Mouse (Mus musculus) stomach, postnatal 0 days (tissue): ENCODE data around the gene Zfp385b. TPM values are rescaled to one million over a fixed set of nuclear protein-coding genes. Genes with fewer than 3 reads are reported as not detected.
A peak's percentile ranks its signal among the peaks of the same experiment; 100 is the strongest.

Experiments
- ATAC-seq: fragments of 200-750 bp; cut with Nextera tagmentation; 2 replicates; pipeline ENCODE4 v1.8.0; 2017; ENCODE audit not compliant: low FRiP score, low TSS enrichment
- DNase-seq: peaks from one replicate; pipeline ENCODE4 v3.0.0-alpha.2; 2016; ENCODE audit warnings: low spot score
- H3K27ac ChIP-seq: fragments of 300-500 bp; sonication (generic); replicated peaks from 2 replicates; pipeline ENCODE4 v1.5.1; 2014; ENCODE audit warnings: mild to moderate bottlenecking, control low read depth
- H3K27me3 ChIP-seq: fragments of 300-500 bp; sonication (generic); 2 replicates; pipeline ENCODE4 v1.6.1; 2014; ENCODE audit warnings: low read length; ENCODE audit not compliant: control insufficient read depth, insufficient read depth
- H3K36me3 ChIP-seq: fragments of 300-500 bp; sonication (generic); 2 replicates; pipeline ENCODE4 v1.6.1; 2014; ENCODE audit warnings: low read length, mixed read lengths; ENCODE audit not compliant: control insufficient read depth, insufficient read depth
- H3K4me1 ChIP-seq: fragments of 300-500 bp; sonication (generic); replicated peaks from 2 replicates; pipeline ENCODE4 v1.6.1; 2014; ENCODE audit warnings: antibody characterized with exemption; ENCODE audit not compliant: control insufficient read depth, insufficient read depth
- H3K4me2 ChIP-seq: fragments of 300-500 bp; sonication (generic); replicated peaks from 2 replicates; pipeline ENCODE4 v1.6.1; 2014; ENCODE audit warnings: low read depth, mild to moderate bottlenecking, control low read depth, moderate library complexity
- H3K4me3 ChIP-seq: fragments of 300-500 bp; sonication (generic); 2 replicates; pipeline ENCODE4 v1.5.1; 2014; ENCODE audit warnings: low read depth, low read length, control low read depth
- H3K9ac ChIP-seq: fragments of 300-500 bp; sonication (generic); 2 replicates; pipeline ENCODE4 v1.6.1; 2014; ENCODE audit warnings: mild to moderate bottlenecking, low read length, control low read depth, mixed read lengths
- H3K9me3 ChIP-seq: fragments of 300-500 bp; sonication (generic); 2 replicates; pipeline ENCODE4 v1.6.1; 2016; ENCODE audit warnings: low read length; ENCODE audit not compliant: control insufficient read depth
- CTCF ChIP-seq: IDR thresholded peaks from 2 replicates; pipeline ENCODE4 v1.5.1; 2016; ENCODE audit warnings: antibody characterized with exemption, low read depth, mild to moderate bottlenecking, moderate library complexity
- EP300 ChIP-seq: optimal IDR thresholded peaks from 2 replicates; pipeline ENCODE3; 2016; ENCODE audit warnings: antibody characterized with exemption
- WGBS: fragments of 180-500 bp; shearing (Covaris S2); extraction: QIAGEN DNeasy Blood & Tissue Kit; methylation state at CpG from one replicate; pipeline ENCODE4 v1.1.7; 2014; 5-methylcytosine and 5-hydroxymethylcytosine counted together
- polyA plus RNA-seq: library from polyadenylated mRNA; unstranded; fragments of >200 nt; fragmentation: Nextera tagmentation; extraction: Ambion mirVana; gene quantifications from 2 replicates; pipeline ENCODE4 v1.2.1, GENCODE M21; 2015

Zfp385b gene
- polyA plus RNA-seq, 1 experiment from 2014 or later = 10.2 TPM

DNA sequence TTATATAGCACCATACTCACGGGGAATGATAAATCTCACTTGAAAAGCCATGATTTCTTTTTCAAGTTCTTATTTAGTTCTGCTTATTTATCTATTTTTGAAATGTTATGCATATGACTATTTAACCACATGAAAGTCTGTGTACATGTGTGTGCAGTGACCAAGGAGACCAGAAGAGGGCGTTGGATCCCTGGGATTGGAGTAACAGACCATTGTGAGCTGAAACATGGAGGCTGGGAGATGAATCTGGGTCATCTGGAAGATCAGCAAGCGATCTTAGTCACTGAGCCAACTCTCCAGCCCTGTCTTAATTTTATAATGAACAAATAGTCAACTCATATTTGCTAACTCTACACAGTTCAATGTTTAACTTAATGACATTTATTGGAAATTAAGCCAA lies 16.3 kb upstream of the Zfp385b start:
- no peak overlapping the region for H3K9ac ChIP-seq
- H3K36me3 ChIP-seq = no peaks in the 10 kb centered on the region
- no peaks in the 10 kb centered on the region for H3K27me3 ChIP-seq
- no peaks in the 10 kb centered on the region for H3K9me3 ChIP-seq
- H3K4me1 ChIP-seq = no peaks in the 10 kb centered on the region
- 54% methylated on average over 3 of the region's 3 CpGs for WGBS
- no peak overlapping the region for H3K27ac ChIP-seq
- H3K4me2 ChIP-seq = no peak overlapping the region
- no peak for TF ChIP-seq EP300
- TF ChIP-seq CTCF = peak; percentile 28; the same call in 1 of the 2 replicates
- no peak overlapping the region for H3K4me3 ChIP-seq
- ATAC-seq (no peak), DNase-seq (no peak)

DNA sequence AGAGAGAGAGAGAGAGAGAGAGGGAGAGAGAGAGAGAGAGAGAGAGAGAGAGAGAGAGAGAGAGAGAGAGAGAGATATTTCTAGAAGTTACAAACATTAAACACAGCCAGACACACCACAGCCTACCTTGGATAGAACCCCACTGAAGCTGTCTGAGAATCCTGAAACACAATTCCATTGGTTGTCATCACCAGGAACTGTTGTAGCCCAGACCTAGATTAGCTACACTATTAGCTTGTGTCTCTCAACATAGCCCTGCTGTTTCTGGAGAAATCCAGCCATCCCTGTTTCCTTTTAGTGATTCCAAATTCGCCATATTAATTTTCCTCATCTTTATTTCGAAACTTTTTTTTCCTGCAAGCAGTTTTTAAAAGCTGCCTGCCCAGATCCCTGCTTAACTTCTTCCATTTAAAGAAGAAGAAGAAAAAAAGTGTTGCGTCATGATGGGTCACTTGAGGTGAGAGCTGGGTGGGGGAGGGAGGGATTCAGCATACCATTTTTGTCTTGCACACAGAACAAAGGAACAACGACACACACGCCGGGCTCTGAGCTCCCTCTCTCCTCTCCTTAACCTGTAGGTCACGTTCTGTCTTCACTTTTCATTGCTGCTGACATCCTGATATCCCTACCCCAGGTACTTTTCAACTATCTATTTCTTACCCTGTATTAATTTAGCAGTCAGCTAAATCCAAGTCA lies 6.8 kb upstream of the Zfp385b start:
- DNase-seq (no peak), ATAC-seq (no peak)
- no peaks in the 10 kb centered on the region for H3K27me3 ChIP-seq
- H3K9ac ChIP-seq = no peak overlapping the region
- 33% methylated on average over 7 of the region's 7 CpGs for WGBS
- no peaks in the 10 kb centered on the region for H3K36me3 ChIP-seq
- H3K4me2 ChIP-seq = no peak overlapping the region
- H3K9me3 ChIP-seq = no peaks in the 10 kb centered on the region
- H3K27ac ChIP-seq = no peak overlapping the region
- H3K4me1 ChIP-seq = no peaks in the 10 kb centered on the region
- no peak overlapping the region for H3K4me3 ChIP-seq
- no peak for TF ChIP-seq EP300
- TF ChIP-seq CTCF = no peak

GRCm38 (mm10) chr2:77823026-77823425 lies 3.6 kb upstream of the Zfp385b start:
- no peak for ATAC-seq
- Histone ChIP-seq H3K9ac (no peak overlapping the region), H3K4me1 (no peaks in the 10 kb centered on the region)

GRCm38 (mm10) chr2:77817357-77817894 lies 2.0 kb downstream of the Zfp385b start:
- no peak for DNase-seq
- H3K4me2 ChIP-seq = peak overlapping the region; percentile 97
- H3K4me3 ChIP-seq = peak overlapping the region; percentile 55
- ATAC-seq = no peak
- TF ChIP-seq CTCF (no peak), EP300 (no peak)
- H3K9me3 ChIP-seq = no peaks in the 10 kb centered on the region
- H3K4me1 ChIP-seq = no peaks in the 10 kb centered on the region
- H3K36me3 ChIP-seq = no peaks in the 10 kb centered on the region
- no peaks in the 10 kb centered on the region for H3K27me3 ChIP-seq
- WGBS = 16% methylated on average over 12 of the region's 12 CpGs
- no peak overlapping the region for H3K27ac ChIP-seq
- no peak overlapping the region for H3K9ac ChIP-seq

More at GRCm38 (mm10) chr2:77823026-77823425, 3.6 kb upstream of the Zfp385b start:
- Histone ChIP-seq H3K27ac (no peak overlapping the region), H3K36me3 (no peaks in the 10 kb centered on the region), H3K9me3 (no peaks in the 10 kb centered on the region), H3K4me3 (no peak overlapping the region), H3K27me3 (no peaks in the 10 kb centered on the region), H3K4me2 (no peak overlapping the region)
- 81% methylated on average over 5 of the region's 5 CpGs for WGBS
- TF ChIP-seq CTCF (no peak), EP300 (no peak)
- DNase-seq = no peak

DNA sequence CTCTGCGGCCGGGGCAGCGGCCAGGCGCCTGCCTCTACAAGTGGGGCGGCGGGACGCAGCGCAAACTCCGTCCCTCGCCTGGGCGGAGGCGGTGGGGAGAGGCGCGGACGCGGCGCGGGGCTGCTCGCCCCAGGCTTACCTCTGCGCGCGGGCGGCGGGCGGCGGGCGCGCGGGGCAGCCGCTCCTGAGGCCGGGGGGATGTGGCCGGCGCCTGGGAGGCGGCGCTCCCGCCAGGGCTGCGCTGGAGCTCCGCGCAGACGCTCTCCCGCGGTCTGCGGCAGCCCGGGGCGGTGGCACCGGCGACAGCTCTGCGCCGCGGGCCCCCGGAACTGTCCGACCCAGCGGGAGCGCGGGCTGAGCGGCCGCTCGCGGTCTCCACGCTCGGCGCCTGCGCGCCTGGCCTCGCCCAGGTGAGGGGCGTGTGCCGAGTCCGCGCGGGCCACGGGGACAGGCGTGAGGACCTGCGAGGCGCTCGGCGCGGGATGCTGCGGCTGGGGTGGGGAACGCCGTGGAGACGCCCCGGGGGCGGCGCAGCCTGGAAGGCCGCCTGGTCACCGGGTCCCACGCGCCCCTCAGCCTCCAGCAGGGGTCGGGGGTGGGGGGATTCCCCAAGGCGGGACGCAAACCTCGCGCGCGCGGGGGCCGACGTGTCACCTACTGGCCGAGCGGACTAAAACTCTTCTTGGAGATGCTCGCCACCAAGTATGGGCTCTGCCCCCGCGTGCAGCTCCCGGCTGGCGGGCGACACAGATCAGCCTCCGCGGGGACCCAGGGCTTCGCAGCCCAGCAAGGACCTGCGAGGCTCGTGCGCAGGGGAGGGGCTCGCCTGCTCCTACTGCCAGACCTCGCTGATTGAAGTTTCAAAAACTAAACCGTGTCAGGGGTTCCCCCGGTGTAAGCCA lies 2.8 kb downstream of the Zfp385b start:
- Histone ChIP-seq H3K27me3 (no peaks in the 10 kb centered on the region), H3K4me1 (no peaks in the 10 kb centered on the region), H3K36me3 (no peaks in the 10 kb centered on the region), H3K9me3 (no peaks in the 10 kb centered on the region), H3K9ac (peak overlapping the region; percentile 51), H3K27ac (0 out of 2 replicates have a peak overlapping the region, but pooled peaks have one; percentile 24), H3K4me2 (peak overlapping the region; percentile 97), H3K4me3 (peak overlapping the region; percentile 55)
- TF ChIP-seq EP300 (no peak), CTCF (no peak)
- 1% methylated on average over 68 of the region's 116 CpGs for WGBS
- DNase-seq (peak; percentile 35), ATAC-seq (peak; percentile 74)
